Mouse (Mus musculus) lung, postnatal 0 days (tissue): ENCODE measurements around the gene Wbp1l.

Experiments
- CTCF ChIP-seq: IDR thresholded peaks from 2 replicates; pipeline ENCODE4 v1.5.1; 2016; ENCODE audit warnings: antibody characterized with exemption, mild to moderate bottlenecking
- EP300 ChIP-seq: IDR thresholded peaks from 2 replicates; pipeline ENCODE4 v1.6.1; 2016; ENCODE audit warnings: antibody characterized with exemption, mild to moderate bottlenecking, control low read depth

- TF ChIP-seq CTCF (no peak), EP300 (no peak)
These were observed 70.9 kb downstream of the Wbp1l start for GRCm38 (mm10) chr19:46669802-46670201.
